Mouse (Mus musculus) spleen, adult 2 months (tissue): Measurements from ENCODE around the gene Hikeshi. TPM values are rescaled to one million over a fixed set of nuclear protein-coding genes. Genes with fewer than 3 reads are reported as not detected.

Experiments
- DNase-seq, 2 experiments: peaks; one replicate each; pipeline versions ENCODE4 v3.0.0 to v3.0.0-alpha.2; 2012 to 2021; ENCODE audit warnings: low spot score in 2 of 2, low read depth in 1 of 2
- H3K27ac ChIP-seq: fragments of 200-500 bp; 2 replicates; pipeline ENCODE4 v1.5.1; 2012; ENCODE audit warnings: low read length, inconsistent platforms; ENCODE audit not compliant: insufficient read depth
- H3K27me3 ChIP-seq: fragments of 200-500 bp; 2 replicates; pipeline ENCODE4 v1.6.1; 2012; ENCODE audit warnings: mild to moderate bottlenecking, moderate library complexity, low read length, inconsistent platforms; ENCODE audit not compliant: control insufficient read depth, insufficient read depth
- H3K36me3 ChIP-seq: fragments of 200-500 bp; 2 replicates; pipeline ENCODE4 v1.6.1; 2012; ENCODE audit warnings: mild to moderate bottlenecking, low read length, inconsistent platforms; ENCODE audit not compliant: control insufficient read depth, insufficient read depth
- H3K4me1 ChIP-seq: fragments of 200-500 bp; 2 replicates; pipeline ENCODE4 v1.6.1; 2011; ENCODE audit warnings: inconsistent platforms; ENCODE audit not compliant: control insufficient read depth, insufficient read depth, insufficient read length
- H3K4me3 ChIP-seq: fragments of 200-500 bp; 2 replicates; pipeline ENCODE4 v1.5.1; 2011; ENCODE audit warnings: mild to moderate bottlenecking, inconsistent platforms; ENCODE audit not compliant: insufficient read depth, insufficient read length; ENCODE audit errors: extremely low read depth
- CTCF ChIP-seq: fragments of 200-500 bp; IDR thresholded peaks from 2 replicates; pipeline ENCODE4 v1.5.1; 2011; ENCODE audit warnings: mild to moderate bottlenecking, inconsistent platforms; ENCODE audit not compliant: insufficient read depth, insufficient read length, insufficient replicate concordance; ENCODE audit errors: extremely low read depth
- POLR2A ChIP-seq: fragments of 200-500 bp; IDR thresholded peaks from 2 replicates; pipeline ENCODE4 v1.6.1; 2011; ENCODE audit warnings: low read depth, low read length, inconsistent platforms
- WGBS: fragments of 180-500 bp; shearing (Covaris S2); methylation state at CpG from one replicate; pipeline ENCODE4 v1.1.7; 2018; 5-methylcytosine and 5-hydroxymethylcytosine counted together
- polyA plus RNA-seq: library from polyadenylated mRNA; depleted of rRNA; stranded (reverse); fragments of >200 nt; gene quantifications from 2 replicates; pipeline ENCODE4 v1.2.3, GENCODE M21; 2012

The Hikeshi gene
- polyA plus RNA-seq, 1 experiment = 26.1 TPM

DNA sequence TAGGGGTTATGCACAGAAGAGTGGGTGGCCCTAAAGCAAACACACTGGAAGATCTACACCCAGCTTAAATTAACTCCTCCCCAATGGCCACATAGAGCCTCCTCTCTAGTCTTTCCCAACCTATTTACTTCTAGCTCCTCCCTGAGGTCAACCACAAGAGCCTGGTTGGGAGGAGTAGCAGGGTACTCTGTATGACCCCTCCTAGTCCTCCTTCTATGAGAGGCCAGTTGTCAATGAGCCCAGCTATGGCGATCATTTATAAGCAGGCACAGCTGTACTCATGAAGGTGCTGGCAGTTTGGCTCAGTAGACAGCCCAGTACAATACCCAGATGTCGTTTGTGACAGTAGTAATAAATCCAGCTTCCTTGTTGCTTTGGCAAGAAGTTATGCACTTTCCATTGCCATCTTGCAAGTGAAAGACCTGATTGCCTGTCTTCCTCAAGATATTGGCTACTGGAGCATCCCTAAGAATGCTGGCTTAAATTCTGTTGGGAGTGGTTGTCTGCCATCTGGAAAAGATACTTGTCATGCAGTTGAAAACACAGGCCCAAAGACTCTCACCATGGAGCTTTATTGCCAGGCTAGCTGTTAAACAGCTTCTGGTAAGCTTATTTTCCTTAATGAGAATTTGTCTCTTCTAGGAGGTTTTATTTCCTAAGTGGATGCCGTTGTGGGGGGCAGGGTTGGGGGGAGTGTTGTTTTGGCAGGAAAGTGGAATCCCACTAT is 27.4 kb downstream of the Hikeshi start:
- TF ChIP-seq POLR2A (no peak), CTCF (no peak)
- H3K4me3 ChIP-seq = no peak overlapping the region
- DNase-seq = no peak
- 92% methylated on average over 3 of the region's 3 CpGs for WGBS
- H3K27ac ChIP-seq = no peak overlapping the region
- H3K27me3 ChIP-seq = no peaks in the 10 kb centered on the region
- H3K36me3 ChIP-seq = peaks cover 4% of the 10 kb centered on the region; the same call in 1 of the 2 replicates
- H3K4me1 ChIP-seq = no peaks in the 10 kb centered on the region

DNA sequence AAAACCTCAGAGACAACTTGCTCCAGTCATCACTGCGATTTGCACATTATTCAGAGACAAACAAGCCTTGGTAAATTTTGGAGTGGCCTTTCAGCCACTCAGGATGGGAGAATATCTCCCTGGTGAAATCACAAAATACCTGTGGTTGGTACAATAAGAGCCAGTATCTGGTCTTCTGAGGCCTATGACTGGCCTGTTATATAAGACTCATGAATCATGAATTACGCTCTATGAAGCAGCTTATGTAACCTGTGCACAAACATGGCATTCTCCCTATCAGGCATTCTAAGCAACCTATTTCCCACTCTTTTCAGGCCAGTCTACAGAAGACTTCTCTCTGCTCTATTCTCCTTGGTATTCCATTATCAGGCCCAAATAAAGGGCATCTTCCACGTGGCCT is 28.6 kb downstream of the Hikeshi start:
- no peak for DNase-seq
- no peaks in the 10 kb centered on the region for H3K27me3 ChIP-seq
- no peak overlapping the region for H3K27ac ChIP-seq
- no peak overlapping the region for H3K4me3 ChIP-seq
- peaks cover 1% of the 10 kb centered on the region; the same call in 1 of the 2 replicates for H3K36me3 ChIP-seq
- WGBS = 91% methylated on average over 3 of the region's 3 CpGs
- H3K4me1 ChIP-seq = no peaks in the 10 kb centered on the region
- TF ChIP-seq POLR2A = no peak
- no peak for TF ChIP-seq CTCF

DNA sequence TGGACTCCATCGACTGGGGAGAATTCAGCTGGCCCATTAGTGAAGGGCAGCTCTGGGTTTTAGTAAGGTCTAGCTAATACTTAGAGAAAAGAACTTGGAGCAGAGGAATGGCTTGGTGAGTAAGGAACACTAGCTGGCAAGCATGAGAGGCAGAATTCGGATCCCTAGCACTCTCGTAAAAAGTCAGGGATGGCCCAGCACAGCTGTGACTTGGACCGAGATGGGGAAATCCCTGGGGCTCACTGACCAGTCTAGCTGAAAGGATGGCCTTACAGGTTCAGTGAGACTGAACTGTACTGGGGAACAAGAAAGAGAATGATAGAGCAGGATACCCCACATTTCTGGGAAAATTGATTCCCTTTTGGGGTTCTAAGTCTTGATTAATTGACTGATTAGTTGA is 31.3 kb downstream of the Hikeshi start:
- no peak for DNase-seq
- 83% methylated on average over 4 of the region's 4 CpGs for WGBS
- no peaks in the 10 kb centered on the region for H3K4me1 ChIP-seq

DNA sequence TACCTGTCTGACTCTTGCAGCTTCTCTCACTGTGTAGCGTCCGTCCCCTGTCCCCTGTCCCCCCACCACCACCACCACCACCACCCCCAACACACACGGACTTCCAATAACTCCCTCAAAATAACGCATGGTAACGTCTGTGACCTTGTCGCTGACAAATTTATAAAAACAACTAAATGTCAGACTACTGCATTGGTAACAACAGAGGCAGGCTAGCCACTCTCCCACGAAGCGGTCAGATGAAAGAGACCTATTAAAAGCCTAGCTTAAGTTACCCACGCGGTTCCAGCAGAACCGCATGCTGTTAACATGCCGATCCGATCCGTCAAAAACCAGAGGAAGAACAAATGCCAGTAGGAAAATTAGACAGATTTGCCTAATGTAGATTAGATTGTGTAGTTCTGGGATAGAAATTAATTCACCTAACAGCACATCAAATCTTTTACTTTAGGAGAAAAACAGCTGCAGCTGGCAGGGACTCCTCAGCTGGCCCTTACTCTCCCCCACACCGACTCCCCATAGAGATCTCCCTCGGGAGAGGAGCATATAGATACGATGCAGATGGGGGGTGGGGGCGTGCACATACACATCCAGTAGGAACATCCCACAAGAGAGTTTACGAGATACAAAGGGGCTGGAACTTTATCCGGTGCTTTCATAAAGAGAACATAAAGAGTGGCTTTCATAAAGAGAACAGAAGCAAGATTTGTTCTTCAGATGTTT is 31.9 kb downstream of the Hikeshi start:
- no peak for DNase-seq
- Histone ChIP-seq H3K4me1 (no peaks in the 10 kb centered on the region), H3K27ac (no peak overlapping the region), H3K36me3 (no peaks in the 10 kb centered on the region), H3K4me3 (no peak overlapping the region), H3K27me3 (no peaks in the 10 kb centered on the region)
- 83% methylated on average over 20 of the region's 20 CpGs for WGBS
- TF ChIP-seq POLR2A = no peak
- no peak for TF ChIP-seq CTCF

More for the DNA sequence above, 31.3 kb downstream of the Hikeshi start:
- Histone ChIP-seq H3K36me3 (no peaks in the 10 kb centered on the region), H3K4me3 (no peak overlapping the region), H3K27ac (no peak overlapping the region), H3K27me3 (no peaks in the 10 kb centered on the region)
- TF ChIP-seq CTCF (no peak), POLR2A (no peak)

DNA sequence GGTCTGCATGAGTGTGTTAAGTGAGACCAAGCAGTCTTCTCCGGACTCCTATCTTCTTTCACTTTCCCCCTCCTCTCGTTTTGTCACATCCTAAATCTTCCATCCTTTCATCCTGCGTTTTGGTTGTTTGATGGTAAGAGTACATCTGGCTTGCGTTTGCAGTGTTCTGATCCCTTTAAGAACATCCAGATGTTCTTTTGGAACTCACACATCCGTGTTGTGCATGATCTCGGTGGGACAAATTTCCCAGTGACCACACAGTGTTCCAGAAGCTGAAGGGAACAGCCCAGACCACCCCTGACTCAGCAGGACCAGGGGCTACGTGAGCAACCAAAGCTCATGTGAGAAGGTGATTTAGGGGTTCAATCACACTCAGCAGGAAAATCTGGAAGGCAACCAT is 32.6 kb downstream of the Hikeshi start:
- no peaks in the 10 kb centered on the region for H3K4me1 ChIP-seq
- no peak for TF ChIP-seq CTCF
- no peak for TF ChIP-seq POLR2A
- no peaks in the 10 kb centered on the region for H3K27me3 ChIP-seq
- 70% methylated on average over 7 of the region's 7 CpGs for WGBS
- no peak overlapping the region for H3K27ac ChIP-seq
- H3K4me3 ChIP-seq = no peak overlapping the region
- no peaks in the 10 kb centered on the region for H3K36me3 ChIP-seq
- DNase-seq = no peak

DNA sequence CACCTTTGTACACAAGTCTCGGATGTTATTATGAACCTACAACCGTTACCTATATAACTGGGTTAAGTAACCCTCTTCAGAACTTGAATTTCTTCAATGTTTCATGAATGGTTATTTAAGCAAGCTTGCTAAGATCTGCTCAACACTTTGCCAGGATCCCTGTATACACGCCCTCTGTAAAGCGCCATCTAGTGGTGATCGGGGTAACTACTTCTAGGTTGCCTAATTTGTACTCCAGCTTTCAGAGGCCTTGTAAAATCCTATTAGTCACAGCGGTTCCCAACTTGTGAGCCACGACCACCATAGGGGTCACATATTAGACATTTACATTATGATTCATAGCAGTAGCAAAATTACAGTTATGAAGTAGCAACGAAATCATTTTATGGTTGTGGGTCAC is 33.1 kb downstream of the Hikeshi start:
- DNase-seq = peak; percentile 8 to 49
- H3K27ac ChIP-seq = no peak overlapping the region
- WGBS = 22% methylated on average over 8 of the region's 8 CpGs
- H3K36me3 ChIP-seq = no peaks in the 10 kb centered on the region
- no peaks in the 10 kb centered on the region for H3K27me3 ChIP-seq
- H3K4me3 ChIP-seq = no peak overlapping the region
- H3K4me1 ChIP-seq = no peaks in the 10 kb centered on the region
- TF ChIP-seq CTCF (peak; percentile 42; the same call in 1 of the 2 replicates), POLR2A (no peak)

GRCm38 (mm10) chr7:89903442-89904343 is 37.3 kb downstream of the Hikeshi start, which contains the start of gene Ccdc81:
Ccdc81 (minus strand) TSS chr7:89903629.
- Histone ChIP-seq H3K27me3 (no peaks in the 10 kb centered on the region), H3K4me3 (no peak within 1 kb of the TSS), H3K36me3 (no peaks in the 10 kb centered on the region), H3K4me1 (no peaks in the 10 kb centered on the region), H3K27ac (no peak within 1 kb of the TSS)
- WGBS = 66% methylated on average over 22 of the region's 22 CpGs
- no peak for DNase-seq
- TF ChIP-seq CTCF (no peak), POLR2A (no peak)
